Mouse (Mus musculus) MEL (cell line): ENCODE results near the gene Mc3r. TPM values are rescaled to one million over a fixed set of nuclear protein-coding genes. Genes with fewer than 3 reads are reported as not detected.
A peak's percentile ranks its signal among the peaks of the same experiment; 100 is the strongest.

ENCODE experiments used
- DNase-seq: peaks from one replicate; pipeline ENCODE4 v3.0.0; 2011; ENCODE audit warnings: low read depth, low spot score
- H3K27ac ChIP-seq: 2 replicates; pipeline ENCODE4 v1.5.1; 2012; ENCODE audit warnings: low read depth, mild to moderate bottlenecking, control low read depth, low read length, moderate library complexity; ENCODE audit not compliant: control insufficient read depth
- H3K27me3 ChIP-seq, 2 experiments: fragments of 150-350 bp in 1 of 2; sonication (generic) in 1 of 2; 2 replicates each; pipeline ENCODE4 v1.6.1; 2012; ENCODE audit warnings: low read length in 2 of 2, mild to moderate bottlenecking in 2 of 2, improper control_type of control experiment in 1 of 2, moderate library complexity in 1 of 2; ENCODE audit not compliant: insufficient read depth in 2 of 2, control insufficient read depth in 1 of 2
- H3K36me3 ChIP-seq, 2 experiments: 2 replicates each; pipeline ENCODE4 v1.6.1; 2012 to 2014; ENCODE audit warnings: low read length in 2 of 2, improper control_type of control experiment in 1 of 2, inconsistent platforms in 1 of 2, mild to moderate bottlenecking in 1 of 2; ENCODE audit not compliant: insufficient read depth in 2 of 2, control insufficient read depth in 1 of 2
- H3K4me1 ChIP-seq, 2 experiments: fragments of 150-350 bp in 1 of 2; sonication (generic) in 1 of 2; 2 replicates each; pipeline ENCODE4 v1.6.1; 2012; ENCODE audit warnings: low read length in 2 of 2, improper control_type of control experiment in 1 of 2, mild to moderate bottlenecking in 1 of 2; ENCODE audit not compliant: insufficient read depth in 2 of 2, control insufficient read depth in 1 of 2
- H3K4me3 ChIP-seq, 2 experiments: fragments of 150-350 bp in 1 of 2; sonication (generic) in 1 of 2; 2 replicates each; pipeline ENCODE4 v1.5.1; 2012; ENCODE audit warnings: low read depth in 2 of 2, low read length in 2 of 2, mild to moderate bottlenecking in 2 of 2, moderate library complexity in 2 of 2, control low read depth in 1 of 2, improper control_type of control experiment in 1 of 2; ENCODE audit not compliant: control insufficient read depth in 1 of 2, insufficient read depth in 1 of 2
- H3K79me2 ChIP-seq: 2 replicates; pipeline ENCODE4 v1.6.1; 2012; ENCODE audit warnings: mild to moderate bottlenecking, low read length, moderate library complexity; ENCODE audit not compliant: control insufficient read depth, poor library complexity, insufficient read depth
- H3K9ac ChIP-seq: 2 replicates; pipeline ENCODE4 v1.6.1; 2012; ENCODE audit warnings: low read depth, mild to moderate bottlenecking, control low read depth, low read length, moderate library complexity; ENCODE audit not compliant: control insufficient read depth, poor library complexity, severe bottlenecking
- H3K9me3 ChIP-seq: fragments of 150-350 bp; sonication (generic); replicated peaks from 2 replicates; pipeline ENCODE4 v1.6.1; 2012; ENCODE audit warnings: mild to moderate bottlenecking, low read length, improper control_type of control experiment, moderate library complexity; ENCODE audit not compliant: insufficient read depth
- BHLHE40 ChIP-seq: IDR thresholded peaks from 2 replicates; pipeline ENCODE4 v1.6.1; 2012; ENCODE audit warnings: low read depth, mild to moderate bottlenecking, inconsistent platforms, low read length, improper control_type of control experiment, borderline replicate concordance
- CTCF ChIP-seq, 3 experiments: IDR thresholded peaks in 2 of 3; conservative IDR thresholded peaks in 1 of 3; 2 replicates each; pipeline ENCODE4 v1.5.1; 2011 to 2012; ENCODE audit warnings: low read length in 3 of 3, low read depth in 2 of 3, mild to moderate bottlenecking in 2 of 3, improper control_type of control experiment in 1 of 3, inconsistent platforms in 1 of 3, mixed read lengths in 1 of 3, moderate library complexity in 1 of 3; ENCODE audit not compliant: control insufficient read depth in 1 of 3, insufficient read depth in 1 of 3, poor library complexity in 1 of 3, severe bottlenecking in 1 of 3
- EP300 ChIP-seq, 2 experiments: IDR thresholded peaks; 2 replicates each; pipeline ENCODE4 v1.6.1; 2011; ENCODE audit warnings: improper control_type of control experiment in 2 of 2, low read length in 2 of 2, low read depth in 1 of 2, mild to moderate bottlenecking in 1 of 2
- ETS1 ChIP-seq: IDR thresholded peaks from 2 replicates; pipeline ENCODE4 v1.6.1; 2012; ENCODE audit warnings: low read depth, mild to moderate bottlenecking, inconsistent platforms, low read length, improper control_type of control experiment, moderate library complexity
- GATA1 ChIP-seq: IDR thresholded peaks from 2 replicates; pipeline ENCODE4 v1.6.1; 2011; ENCODE audit warnings: low read depth, low read length, improper control_type of control experiment
- HCFC1 ChIP-seq: IDR thresholded peaks from 2 replicates; pipeline ENCODE4 v1.6.1; 2012; ENCODE audit warnings: low read depth, mild to moderate bottlenecking, inconsistent platforms, low read length, improper control_type of control experiment, moderate library complexity
- MAFK ChIP-seq: IDR thresholded peaks from 2 replicates; pipeline ENCODE4 v1.6.1; 2011; ENCODE audit warnings: low read depth, mild to moderate bottlenecking, low read length, improper control_type of control experiment, borderline replicate concordance
- MAX ChIP-seq: IDR thresholded peaks from 2 replicates; pipeline ENCODE4 v1.6.1; 2011; ENCODE audit warnings: low read length, improper control_type of control experiment
- MAZ ChIP-seq: IDR thresholded peaks from 2 replicates; pipeline ENCODE4 v1.6.1; 2012; ENCODE audit warnings: low read depth, mild to moderate bottlenecking, inconsistent platforms, low read length, improper control_type of control experiment
- MEF2A ChIP-seq: IDR thresholded peaks from 2 replicates; pipeline ENCODE4 v1.6.1; 2014; ENCODE audit warnings: low read depth, mild to moderate bottlenecking, inconsistent platforms, low read length, improper control_type of control experiment; ENCODE audit not compliant: poor library complexity, insufficient replicate concordance, severe bottlenecking; ENCODE audit errors: extremely low read depth
- MYB ChIP-seq: IDR thresholded peaks from 2 replicates; pipeline ENCODE4 v1.6.1; 2011; ENCODE audit warnings: mild to moderate bottlenecking, low read depth, low read length, improper control_type of control experiment
- MYC ChIP-seq: IDR thresholded peaks from 2 replicates; pipeline ENCODE4 v1.6.1; 2011; ENCODE audit warnings: low read depth, mild to moderate bottlenecking, low read length, improper control_type of control experiment, moderate library complexity
- NRF1 ChIP-seq: IDR thresholded peaks from 2 replicates; pipeline ENCODE4 v1.6.1; 2014; ENCODE audit warnings: low read depth, mild to moderate bottlenecking, inconsistent platforms, low read length, improper control_type of control experiment, moderate library complexity; ENCODE audit not compliant: poor library complexity, insufficient read depth, severe bottlenecking
- POLR2A ChIP-seq, 2 experiments: IDR thresholded peaks; 2 replicates each; pipeline ENCODE4 v1.6.1; 2011 to 2012; ENCODE audit warnings: low read length in 2 of 2, mild to moderate bottlenecking in 2 of 2, control low read depth in 1 of 2, improper control_type of control experiment in 1 of 2, low read depth in 1 of 2, moderate library complexity in 1 of 2; ENCODE audit not compliant: control insufficient read depth in 1 of 2, insufficient read depth in 1 of 2, poor library complexity in 1 of 2
- POLR2AphosphoS2 ChIP-seq: IDR thresholded peaks from 2 replicates; pipeline ENCODE4 v1.6.1; 2011; ENCODE audit warnings: low read length, improper control_type of control experiment
- POLR2AphosphoS5 ChIP-seq: IDR thresholded peaks from 2 replicates; pipeline ENCODE4 v1.6.1; 2012; ENCODE audit warnings: low read depth, borderline replicate concordance, mild to moderate bottlenecking, inconsistent platforms, low read length, moderate library complexity, mixed read lengths
- RAD21 ChIP-seq: IDR thresholded peaks from 2 replicates; pipeline ENCODE4 v1.6.1; 2011; ENCODE audit warnings: mild to moderate bottlenecking, low read depth, low read length, improper control_type of control experiment
- SIN3A ChIP-seq: IDR thresholded peaks from 2 replicates; pipeline ENCODE4 v1.6.1; 2012; ENCODE audit warnings: low read length, improper control_type of control experiment, inconsistent platforms
- TBP ChIP-seq: IDR thresholded peaks from 2 replicates; pipeline ENCODE4 v1.8.0; 2011; ENCODE audit warnings: low read depth, low read length, improper control_type of control experiment
- TCF12 ChIP-seq: IDR thresholded peaks from 2 replicates; pipeline ENCODE4 v1.6.1; 2014; ENCODE audit warnings: low read depth, mild to moderate bottlenecking, inconsistent platforms, low read length, improper control_type of control experiment, moderate library complexity
- USF1 ChIP-seq: IDR thresholded peaks from 2 replicates; pipeline ENCODE4 v1.6.1; 2014; ENCODE audit warnings: low read depth, mild to moderate bottlenecking, inconsistent platforms, low read length, improper control_type of control experiment, moderate library complexity
- ZC3H11A ChIP-seq: IDR thresholded peaks from 2 replicates; pipeline ENCODE4 v1.6.1; 2012; ENCODE audit warnings: low read depth, mild to moderate bottlenecking, inconsistent platforms, low read length, improper control_type of control experiment
- ZKSCAN1 ChIP-seq: IDR thresholded peaks from 2 replicates; pipeline ENCODE4 v1.6.1; 2012; ENCODE audit warnings: low read depth, mild to moderate bottlenecking, inconsistent platforms, low read length, improper control_type of control experiment, moderate library complexity
- ZMIZ1 ChIP-seq: IDR thresholded peaks from 2 replicates; pipeline ENCODE4 v1.6.1; 2012; ENCODE audit warnings: low read depth, mild to moderate bottlenecking, inconsistent platforms, low read length, improper control_type of control experiment, moderate library complexity
- ZNF384 ChIP-seq: IDR thresholded peaks from 2 replicates; pipeline ENCODE4 v1.6.1; 2012; ENCODE audit warnings: low read depth, mild to moderate bottlenecking, inconsistent platforms, low read length, improper control_type of control experiment
- polyA plus RNA-seq, 2 experiments: library from polyadenylated mRNA; stranded (reverse) in 1 of 2; unstranded in 1 of 2; fragments of >175 nt in 1 of 2; fragments of >200 nt in 1 of 2; gene quantifications; 2 replicates each; pipeline versions ENCODE4 v1.2.1 to v1.2.4; 2012; ENCODE audit warnings: low replicate concordance in 2 of 2, low read depth in 1 of 2; ENCODE audit not compliant: insufficient read length in 2 of 2, insufficient read depth in 1 of 2, missing spikeins in 1 of 2
- total RNA-seq: library from RNA; depleted of rRNA; stranded (reverse); fragments of 300-350 nt; gene quantifications from 2 replicates; pipeline ENCODE4 v1.2.3, GENCODE M21; 2012

Gene Mc3r
- total and polyA plus RNA-seq, 3 experiments, result 0.04 TPM; not detected in 2

DNA sequence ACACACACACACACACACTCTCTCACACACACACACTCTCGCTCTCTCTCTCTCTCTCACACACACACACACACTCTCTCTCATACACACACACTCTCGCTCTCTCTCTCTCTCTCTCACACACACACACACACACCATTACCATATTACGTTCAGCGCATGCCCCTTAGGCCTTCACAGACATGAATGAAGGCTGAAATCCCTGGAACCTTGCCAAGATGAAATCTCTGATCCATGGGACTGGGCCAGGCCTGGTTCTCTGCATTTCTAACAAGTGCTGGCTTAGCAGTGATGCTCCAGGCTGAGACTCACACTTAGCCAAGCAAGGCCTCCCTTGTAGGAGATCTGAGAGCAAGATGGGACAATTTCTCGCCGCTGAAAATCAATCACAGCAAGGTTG is 8.1 kb downstream of the Mc3r start:
- peaks cover 14 to 26% of the 10 kb centered on the region in 2 experiments for H3K4me1 ChIP-seq
- DNase-seq, result no peak
- no peak overlapping the region; the same call in 1 of the 2 replicates for H3K27ac ChIP-seq
- H3K79me2 ChIP-seq, result no peaks in the 10 kb centered on the region
- H3K9me3 ChIP-seq, result no peaks in the 10 kb centered on the region
- no peak overlapping the region for H3K4me3 ChIP-seq
- peaks cover 0 to 21% of the 10 kb centered on the region in 2 experiments; a peak in 2 of 4 replicates for H3K36me3 ChIP-seq
- TF ChIP-seq USF1 (no peak), CTCF (IDR thresholded peaks at IDR 0.05 in 2 of 3, conservative IDR thresholded peaks at IDR 0.05 in 1 of 3; ENCODE audit: control insufficient read depth in 1 of 3, insufficient read depth in 1 of 3, low read depth in 2 of 3, low read length in 3 of 3, poor library complexity in 1 of 3, severe bottlenecking in 1 of 3) (no peak), ZKSCAN1 (no peak)
- no peak overlapping the region for H3K9ac ChIP-seq
- H3K27me3 ChIP-seq, result no peaks in the 10 kb centered on the region; a peak in 1 of 4 replicates

DNA sequence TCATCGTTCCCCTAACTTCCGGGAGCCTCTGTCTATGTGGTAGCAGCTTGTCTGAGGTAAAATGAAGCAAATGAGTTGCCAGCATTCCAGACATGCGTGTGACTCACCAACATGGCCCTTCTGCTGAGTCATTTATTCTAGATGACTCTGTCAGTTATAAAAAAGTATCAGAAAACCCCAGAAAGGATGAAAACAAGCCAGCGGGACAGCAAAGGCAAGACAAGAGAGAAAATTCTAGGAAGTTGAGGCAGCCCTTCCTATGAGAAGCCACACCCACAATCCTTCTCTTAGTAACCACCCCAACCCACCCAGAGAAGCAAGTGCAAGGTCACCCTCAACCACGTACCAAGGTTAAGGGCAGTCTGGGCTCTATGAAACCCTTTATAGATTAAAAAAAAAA is 8.7 kb downstream of the Mc3r start:
- H3K4me1 ChIP-seq, result peaks cover 14 to 26% of the 10 kb centered on the region in 2 experiments
- no peaks in the 10 kb centered on the region for H3K27me3 ChIP-seq
- no peaks in the 10 kb centered on the region for H3K9me3 ChIP-seq
- peak; percentile 59 for DNase-seq
- peak overlapping the region; percentile 30 for H3K9ac ChIP-seq
- H3K79me2 ChIP-seq, result no peaks in the 10 kb centered on the region
- H3K27ac ChIP-seq, result peak overlapping the region; percentile 39
- H3K36me3 ChIP-seq, result peaks cover 0 to 21% of the 10 kb centered on the region in 2 experiments; a peak in 2 of 4 replicates
- TF ChIP-seq ETS1 (peak; percentile 52; the same call in 1 of the 2 replicates), GATA1 (no peak)
- peak overlapping the region; percentile 15 to 30 for H3K4me3 ChIP-seq

DNA sequence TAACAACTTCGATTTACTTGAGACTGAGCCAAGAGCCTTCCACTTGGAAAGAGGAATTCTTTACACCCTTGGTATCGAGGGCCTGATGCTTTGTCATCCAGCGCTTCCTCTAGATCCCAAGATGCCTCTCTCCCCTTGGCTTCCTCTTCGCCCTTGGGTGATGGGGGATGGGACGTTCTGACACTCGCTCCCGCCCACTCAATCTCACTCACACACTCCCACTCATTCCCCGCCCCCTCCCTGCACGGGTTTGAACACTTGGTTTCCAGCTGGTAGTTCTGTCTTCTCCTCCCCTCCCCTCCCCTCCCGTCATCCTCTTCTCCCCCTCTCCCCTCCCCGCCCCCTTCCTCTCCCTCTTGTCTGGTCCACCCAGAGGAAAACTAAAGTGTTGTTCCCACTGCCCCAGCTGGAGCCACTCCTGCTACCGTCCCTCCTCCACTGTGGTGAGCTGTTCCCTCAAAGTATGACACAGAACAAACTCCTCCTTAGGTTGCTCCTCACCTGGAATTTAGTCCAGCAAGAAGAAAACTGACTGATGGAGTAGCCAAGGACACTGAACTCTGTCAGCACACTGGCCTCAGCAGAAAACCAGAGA is 9.3 kb downstream of the Mc3r start:
- H3K79me2 ChIP-seq, result no peaks in the 10 kb centered on the region
- H3K9ac ChIP-seq, result peak overlapping the region; percentile 30; the same call in 1 of the 2 replicates
- peaks cover 0 to 25% of the 10 kb centered on the region in 2 experiments; a peak in 2 of 4 replicates for H3K36me3 ChIP-seq
- peak overlapping the region; percentile 15 to 30 for H3K4me3 ChIP-seq
- H3K4me1 ChIP-seq, result peaks cover 16 to 32% of the 10 kb centered on the region in 2 experiments
- DNase-seq, result peak; percentile 69
- H3K9me3 ChIP-seq, result no peaks in the 10 kb centered on the region
- no peaks in the 10 kb centered on the region for H3K27me3 ChIP-seq
- peak overlapping the region; percentile 39 for H3K27ac ChIP-seq
- no peak for TF ChIP-seq NRF1
- no peak for TF ChIP-seq TCF12
- TF ChIP-seq HCFC1, result peak; percentile 17; the same call in 1 of the 2 replicates
- TF ChIP-seq MAFK, result no peak
- 0 out of 2 replicates have a peak, but pooled peaks have one; percentile 9 for TF ChIP-seq BHLHE40
- 0 out of 2 replicates have a peak, but pooled peaks have one; percentile 27 for TF ChIP-seq MYC
- no peak for TF ChIP-seq ZMIZ1
- no peak; the same call in 1 of the 2 replicates for TF ChIP-seq TBP
- TF ChIP-seq ZNF384, result no peak
- no peak for TF ChIP-seq RAD21
- TF ChIP-seq POLR2AphosphoS5, result no peak
- no peak for TF ChIP-seq MEF2A
- TF ChIP-seq SIN3A, result no peak; the same call in 1 of the 2 replicates
- TF ChIP-seq ZC3H11A, result no peak
- TF ChIP-seq POLR2A (IDR thresholded peaks at IDR 0.05; ENCODE audit: control insufficient read depth in 1 of 2, insufficient read depth in 1 of 2, low read depth in 1 of 2, low read length in 2 of 2, poor library complexity in 1 of 2), result no peak
- peak in 1 of 2 experiments; percentile 57; a peak in 2 of 4 replicates for TF ChIP-seq EP300 (IDR thresholded peaks at IDR 0.05; ENCODE audit: low read depth in 1 of 2, low read length in 2 of 2)
- 0 out of 2 replicates have a peak, but pooled peaks have one; percentile 35 for TF ChIP-seq MAZ
- TF ChIP-seq MAX, result no peak
- no peak for TF ChIP-seq POLR2AphosphoS2
- no peak for TF ChIP-seq MYB
- TF ChIP-seq ETS1, result peak; percentile 47
